Mouse (Mus musculus): ENCODE results near the gene Prss36. TPM values are rescaled to one million over a fixed set of nuclear protein-coding genes. Genes with fewer than 3 reads are reported as not detected.
A peak's percentile ranks its signal among the peaks of the same experiment; 100 is the strongest.

Gene Prss36
- 10.4 and 12.0 TPM in 2 replicates for polyA plus RNA-seq (2014; fragmentation: Nextera tagmentation; extraction: Ambion mirVana)

- Histone ChIP-seq H3K27ac (replicated peaks; ENCODE audit: low read depth, low read length) (no peak within 1 kb of the TSS), H3K9ac (replicated peaks; ENCODE audit: low read length) (no peak within 1 kb of the TSS), H3K27me3 (ENCODE audit: control insufficient read depth, insufficient read depth, low read length) (no peaks in the 10 kb centered on the region; the same call in 1 of the 2 replicates), H3K4me3 (replicated peaks; ENCODE audit: low read depth, low read length) (no peak within 1 kb of the TSS), H3K4me2 (ENCODE audit: low read length) (no peak within 1 kb of the TSS), H3K4me1 (ENCODE audit: control insufficient read depth, insufficient read depth, low read length) (no peaks in the 10 kb centered on the region), H3K9me3 (ENCODE audit: control insufficient read depth, low read length) (no peaks in the 10 kb centered on the region), H3K36me3 (ENCODE audit: control insufficient read depth, insufficient read depth, low read length) (no peaks in the 10 kb centered on the region)
- WGBS, result 81% methylated on average over 6 of the region's 6 CpGs
- DNase-seq, result no peak
- no peak for ATAC-seq (ENCODE audit: low FRiP score, low TSS enrichment)
These were observed at the start of gene Prss36 for GRCm38 (mm10) chr7:127946470-127947023. Prss36 (minus strand) TSS chr7:127946725.

- Histone ChIP-seq H3K4me1 (ENCODE audit: control insufficient read depth, insufficient read depth, low read length) (no peaks in the 10 kb centered on the region), H3K4me2 (ENCODE audit: low read length) (no peak within 1 kb of the TSS), H3K9ac (replicated peaks; ENCODE audit: low read length) (no peak within 1 kb of the TSS), H3K27me3 (ENCODE audit: control insufficient read depth, insufficient read depth, low read length) (no peaks in the 10 kb centered on the region), H3K9me3 (ENCODE audit: control insufficient read depth, low read length) (no peaks in the 10 kb centered on the region), H3K27ac (replicated peaks; ENCODE audit: low read depth, low read length) (no peak within 1 kb of the TSS), H3K4me3 (replicated peaks; ENCODE audit: low read depth, low read length) (no peak within 1 kb of the TSS), H3K36me3 (ENCODE audit: control insufficient read depth, insufficient read depth, low read length) (peaks cover 22% of the 10 kb centered on the region)
- DNase-seq (no peak), ATAC-seq (ENCODE audit: low FRiP score, low TSS enrichment) (no peak)
- WGBS, result 22% methylated on average over 18 of the region's 18 CpGs
These were observed 46.9 kb upstream of the Prss36 start, which contains the start of gene Pycard for GRCm38 (mm10) chr7:127993341-127993977. Pycard (minus strand) TSS chr7:127993867.

- Histone ChIP-seq H3K27me3 (ENCODE audit: control insufficient read depth, insufficient read depth, low read length) (no peaks in the 10 kb centered on the region), H3K9ac (replicated peaks; ENCODE audit: low read length) (no peak overlapping the region), H3K9me3 (ENCODE audit: control insufficient read depth, low read length) (no peaks in the 10 kb centered on the region), H3K4me3 (replicated peaks; ENCODE audit: low read depth, low read length) (no peak overlapping the region), H3K27ac (replicated peaks; ENCODE audit: low read depth, low read length) (no peak overlapping the region), H3K36me3 (ENCODE audit: control insufficient read depth, insufficient read depth, low read length) (peaks cover 29% of the 10 kb centered on the region), H3K4me1 (ENCODE audit: control insufficient read depth, insufficient read depth, low read length) (no peaks in the 10 kb centered on the region), H3K4me2 (ENCODE audit: low read length) (no peak overlapping the region)
- 55% methylated on average over 5 of the region's 5 CpGs for WGBS
- DNase-seq (no peak), ATAC-seq (ENCODE audit: low FRiP score, low TSS enrichment) (no peak)
These were observed 46.2 kb upstream of the Prss36 start for GRCm38 (mm10) chr7:127992488-127993340.

GRCm38 (mm10) chr7:127991643-127992487, 45.3 kb upstream of the Prss36 start:
- DNase-seq (peak; percentile 85), ATAC-seq (ENCODE audit: low FRiP score, low TSS enrichment) (peak; percentile 34; the same call in 1 of the 2 replicates)
- Histone ChIP-seq H3K4me1 (ENCODE audit: control insufficient read depth, insufficient read depth, low read length) (no peaks in the 10 kb centered on the region), H3K4me2 (ENCODE audit: low read length) (no peak overlapping the region), H3K27me3 (ENCODE audit: control insufficient read depth, insufficient read depth, low read length) (no peaks in the 10 kb centered on the region), H3K9ac (replicated peaks; ENCODE audit: low read length) (no peak overlapping the region), H3K9me3 (ENCODE audit: control insufficient read depth, low read length) (no peaks in the 10 kb centered on the region), H3K27ac (replicated peaks; ENCODE audit: low read depth, low read length) (no peak overlapping the region), H3K4me3 (replicated peaks; ENCODE audit: low read depth, low read length) (no peak overlapping the region), H3K36me3 (ENCODE audit: control insufficient read depth, insufficient read depth, low read length) (peaks cover 36% of the 10 kb centered on the region)
- WGBS, result 49% methylated on average over 6 of the region's 6 CpGs

- ATAC-seq (ENCODE audit: low FRiP score, low TSS enrichment) (no peak), DNase-seq (no peak)
- no peaks in the 10 kb centered on the region for H3K27me3 ChIP-seq (ENCODE audit: control insufficient read depth, insufficient read depth, low read length)
- H3K9me3 ChIP-seq (ENCODE audit: control insufficient read depth, low read length), result no peaks in the 10 kb centered on the region
- no peaks in the 10 kb centered on the region for H3K4me1 ChIP-seq (ENCODE audit: control insufficient read depth, insufficient read depth, low read length)
- H3K27ac ChIP-seq (replicated peaks; ENCODE audit: low read depth, low read length), result no peak overlapping the region
- H3K4me3 ChIP-seq (replicated peaks; ENCODE audit: low read depth, low read length), result no peak overlapping the region
- no peak overlapping the region for H3K9ac ChIP-seq (replicated peaks; ENCODE audit: low read length)
- peaks cover 66% of the 10 kb centered on the region for H3K36me3 ChIP-seq (ENCODE audit: control insufficient read depth, insufficient read depth, low read length)
- H3K4me2 ChIP-seq (ENCODE audit: low read length), result no peak overlapping the region
- WGBS, result 95% methylated on average over 1 of the region's 1 CpGs
These were observed 42.4 kb upstream of the Prss36 start for GRCm38 (mm10) chr7:127988904-127989303.

- H3K4me3 ChIP-seq (replicated peaks; ENCODE audit: low read depth, low read length), result no peak overlapping the region
- H3K36me3 ChIP-seq (ENCODE audit: control insufficient read depth, insufficient read depth, low read length), result peaks cover 98% of the 10 kb centered on the region
- ATAC-seq (ENCODE audit: low FRiP score, low TSS enrichment) (no peak), DNase-seq (no peak)
- no peaks in the 10 kb centered on the region for H3K9me3 ChIP-seq (ENCODE audit: control insufficient read depth, low read length)
- no peak overlapping the region for H3K4me2 ChIP-seq (ENCODE audit: low read length)
- no peaks in the 10 kb centered on the region for H3K4me1 ChIP-seq (ENCODE audit: control insufficient read depth, insufficient read depth, low read length)
- H3K27me3 ChIP-seq (ENCODE audit: control insufficient read depth, insufficient read depth, low read length), result no peaks in the 10 kb centered on the region
- 92% methylated on average over 3 of the region's 3 CpGs for WGBS
- H3K27ac ChIP-seq (replicated peaks; ENCODE audit: low read depth, low read length), result no peak overlapping the region
- H3K9ac ChIP-seq (replicated peaks; ENCODE audit: low read length), result no peak overlapping the region
These were observed 34.1 kb upstream of the Prss36 start for GRCm38 (mm10) chr7:127980606-127981005.

- no peak for ATAC-seq (ENCODE audit: low FRiP score, low TSS enrichment)
- Histone ChIP-seq H3K4me1 (ENCODE audit: control insufficient read depth, insufficient read depth, low read length) (no peaks in the 10 kb centered on the region), H3K27me3 (ENCODE audit: control insufficient read depth, insufficient read depth, low read length) (no peaks in the 10 kb centered on the region), H3K9ac (replicated peaks; ENCODE audit: low read length) (no peak overlapping the region), H3K9me3 (ENCODE audit: control insufficient read depth, low read length) (no peaks in the 10 kb centered on the region), H3K36me3 (ENCODE audit: control insufficient read depth, insufficient read depth, low read length) (peaks cover 98% of the 10 kb centered on the region), H3K4me2 (ENCODE audit: low read length) (no peak overlapping the region), H3K4me3 (replicated peaks; ENCODE audit: low read depth, low read length) (no peak overlapping the region), H3K27ac (replicated peaks; ENCODE audit: low read depth, low read length) (no peak overlapping the region)
- 97% methylated on average over 2 of the region's 2 CpGs for WGBS
- no peak for DNase-seq
These were observed 32.3 kb upstream of the Prss36 start for GRCm38 (mm10) chr7:127978856-127979255.

- DNase-seq (no peak), ATAC-seq (ENCODE audit: low FRiP score, low TSS enrichment) (no peak)
- no peak overlapping the region for H3K4me3 ChIP-seq (replicated peaks; ENCODE audit: low read depth, low read length)
- no peak overlapping the region for H3K9ac ChIP-seq (replicated peaks; ENCODE audit: low read length)
- peaks cover 96% of the 10 kb centered on the region for H3K36me3 ChIP-seq (ENCODE audit: control insufficient read depth, insufficient read depth, low read length)
- no peaks in the 10 kb centered on the region for H3K27me3 ChIP-seq (ENCODE audit: control insufficient read depth, insufficient read depth, low read length)
- WGBS, result 93% methylated on average over 2 of the region's 2 CpGs
- no peaks in the 10 kb centered on the region for H3K9me3 ChIP-seq (ENCODE audit: control insufficient read depth, low read length)
- no peak overlapping the region for H3K27ac ChIP-seq (replicated peaks; ENCODE audit: low read depth, low read length)
- H3K4me2 ChIP-seq (ENCODE audit: low read length), result no peak overlapping the region
- peaks cover 3% of the 10 kb centered on the region for H3K4me1 ChIP-seq (ENCODE audit: control insufficient read depth, insufficient read depth, low read length)
These were observed 27.9 kb upstream of the Prss36 start for GRCm38 (mm10) chr7:127974413-127974930.
